Mouse (Mus musculus): ENCODE data around the gene Socs3.

DNA sequence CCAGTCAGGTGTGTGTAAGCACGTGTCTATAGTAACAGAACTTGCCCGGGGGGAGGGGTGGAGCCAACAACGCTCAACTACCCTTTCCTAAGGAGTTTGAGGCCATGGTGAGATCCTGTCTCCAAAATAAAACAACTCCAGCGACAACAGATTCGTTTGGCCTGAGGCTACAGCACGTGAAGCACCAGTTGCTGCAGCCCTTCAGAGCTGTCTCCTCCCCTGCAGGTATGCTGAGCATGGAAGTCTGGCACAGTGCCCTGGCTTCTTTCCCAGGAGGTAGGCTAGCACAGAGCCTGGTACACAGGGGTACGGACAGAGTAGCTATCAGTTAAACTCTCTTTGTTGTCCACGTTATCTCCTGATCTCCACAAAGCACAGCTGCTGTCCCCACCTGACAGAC is 33.6 kb downstream of the Socs3 start:
- TF ChIP-seq CTCF (IDR thresholded peaks at IDR 0.05; ENCODE audit: low read depth) (no peak), EP300 (optimal IDR thresholded peaks at IDR 0.05) (no peak)
